Mouse (Mus musculus) cortical plate, adult 2 months (tissue): ENCODE results near the gene Emilin2.

ENCODE experiments used
- CTCF ChIP-seq: fragments of 200-500 bp; IDR thresholded peaks from 2 replicates; pipeline ENCODE4 v1.5.1; 2011; ENCODE audit warnings: mild to moderate bottlenecking, control low read depth, low read length; ENCODE audit not compliant: insufficient read depth; ENCODE audit errors: extremely low read depth
- POLR2A ChIP-seq: fragments of 200-500 bp; IDR thresholded peaks from 2 replicates; pipeline ENCODE4 v1.6.1; 2011; ENCODE audit warnings: mild to moderate bottlenecking, low read length, control low read depth; ENCODE audit not compliant: insufficient read depth; ENCODE audit errors: extremely low read depth

DNA sequence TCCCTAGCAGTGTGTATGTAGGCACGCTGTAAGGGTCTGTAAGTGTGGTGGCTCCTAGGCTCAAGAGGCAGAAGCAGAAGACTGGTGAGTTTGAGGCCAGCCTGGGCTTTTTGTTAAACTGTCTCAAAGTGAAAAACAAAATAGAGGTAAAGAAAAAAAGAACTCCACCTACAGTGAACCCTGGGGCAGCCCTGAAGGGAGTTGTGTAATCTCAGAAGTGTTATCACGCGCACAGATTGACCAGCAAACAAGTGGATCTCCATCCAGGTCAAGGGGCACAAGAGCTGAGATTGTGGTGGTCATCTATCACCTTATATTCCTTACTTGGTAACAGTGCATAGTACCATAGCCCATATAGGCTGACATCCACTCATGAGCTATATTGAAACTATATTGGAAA, 104.5 kb downstream of the Emilin2 start:
- TF ChIP-seq CTCF (no peak), POLR2A (no peak)
